Mouse (Mus musculus) liver (tissue): ENCODE results near the gene P2ry13.

ENCODE experiments used
- DNase-seq: peaks from one replicate; pipeline ENCODE4 v3.0.0-alpha.2; 2020; ENCODE audit warnings: mixed read lengths

Gene P2ry13

GRCm38 (mm10) chr3:59210727-59211126 is at the start of gene P2ry13:
Gene P2ry13, minus strand, starts transcription at chr3:59210882.
- DNase-seq = no peak

- DNase-seq = no peak
These were observed 47.3 kb upstream of the P2ry13 start for GRCm38 (mm10) chr3:59257740-59258664.

- no peak for DNase-seq
These were observed 39.8 kb upstream of the P2ry13 start for GRCm38 (mm10) chr3:59250454-59250853.

- DNase-seq = no peak
These were observed 37.3 kb upstream of the P2ry13 start for GRCm38 (mm10) chr3:59248031-59248430.

- DNase-seq = no peak
These were observed 32.7 kb upstream of the P2ry13 start for GRCm38 (mm10) chr3:59243384-59243783.

GRCm38 (mm10) chr3:59234878-59235277 is 24.2 kb upstream of the P2ry13 start:
- DNase-seq = peak; percentile 11

- no peak for DNase-seq
These were observed 20.2 kb upstream of the P2ry13 start for GRCm38 (mm10) chr3:59230912-59231311.

GRCm38 (mm10) chr3:59228730-59229551 is 18.3 kb upstream of the P2ry13 start:
- no peak for DNase-seq

GRCm38 (mm10) chr3:59227696-59228095 is 17.0 kb upstream of the P2ry13 start:
- DNase-seq = no peak

- DNase-seq = no peak
These were observed 14.7 kb upstream of the P2ry13 start for GRCm38 (mm10) chr3:59225411-59225810.

GRCm38 (mm10) chr3:59222303-59222702 is 11.6 kb upstream of the P2ry13 start:
- no peak for DNase-seq

GRCm38 (mm10) chr3:59219326-59219725 is 8.6 kb upstream of the P2ry13 start:
- DNase-seq = no peak

GRCm38 (mm10) chr3:59217211-59217610 is 6.5 kb upstream of the P2ry13 start:
- no peak for DNase-seq

- no peak for DNase-seq
These were observed 1.7 kb upstream of the P2ry13 start for GRCm38 (mm10) chr3:59212404-59212803.

GRCm38 (mm10) chr3:59211784-59212183 is 1.1 kb upstream of the P2ry13 start:
- DNase-seq = no peak

GRCm38 (mm10) chr3:59210089-59210488 is 593 bp downstream of the P2ry13 start:
- DNase-seq = no peak

GRCm38 (mm10) chr3:59208650-59209548 is 1.8 kb downstream of the P2ry13 start:
- no peak for DNase-seq

- no peak for DNase-seq
These were observed 4.7 kb downstream of the P2ry13 start for GRCm38 (mm10) chr3:59205941-59206340.

GRCm38 (mm10) chr3:59204719-59205503 is 5.8 kb downstream of the P2ry13 start:
- DNase-seq = no peak

GRCm38 (mm10) chr3:59203802-59204520 is 6.7 kb downstream of the P2ry13 start:
- no peak for DNase-seq

GRCm38 (mm10) chr3:59197329-59197948 is 13.2 kb downstream of the P2ry13 start:
- DNase-seq = no peak
